21 mouse cellular contexts compared by ENCODE assay signal in genomic region chr8:72469243-72469642, GRCm38 (mm10). TPM values are rescaled to one million over a fixed set of nuclear protein-coding genes. Genes with fewer than 3 reads are reported as not detected.
DNase-seq lines count a peak whose midpoint lies in the region; ATAC-seq lines count a peak whose summit lies in the region.
"Had no signal": no experiment of that assay in that cellular context is flagged by ENCODE, and none has a peak within 500 bp of the region (broad histone marks: within the 10 kb centered on the region; RNA-seq: fewer than 3 reads in every experiment).

No protein-coding gene starts in this region.

- H3K9me3 ChIP-seq in kidney, embryonic 16.5 days (ENCODE audit: low read length) = no peaks in the 10 kb centered on the region
- no peaks in the 10 kb centered on the region for H3K9me3 ChIP-seq in kidney, embryonic 14.5 days (ENCODE audit: control insufficient read depth, low read length)
- no peaks in the 10 kb centered on the region for H3K9me3 ChIP-seq in embryonic facial prominence, embryonic 10.5 days
- H3K9me3 ChIP-seq: embryonic facial prominence, embryonic 13.5 days; forebrain, embryonic 12.5 days; heart, embryonic 10.5 days; hindbrain, embryonic 12.5 days had no signal

- H3K9ac ChIP-seq in kidney, embryonic 16.5 days (replicated peaks; ENCODE audit: low read length) = no peak overlapping the region
- no peak overlapping the region for H3K9ac ChIP-seq in kidney, embryonic 14.5 days (ENCODE audit: low read depth, low read length)
- H3K9ac ChIP-seq: embryonic facial prominence, embryonic 13.5 days; forebrain, embryonic 12.5 days; hindbrain, embryonic 12.5 days had no signal

- H3K4me1 ChIP-seq in kidney, embryonic 16.5 days (ENCODE audit: insufficient read depth, low read length) = peaks cover 6% of the 10 kb centered on the region; the same call in 1 of the 2 replicates
- 0 out of 2 replicates have a peak, but pooled peaks cover 5% of the 10 kb centered on the region for H3K4me1 ChIP-seq in kidney, embryonic 14.5 days (ENCODE audit: control insufficient read depth, insufficient read depth, low read length)
- H3K4me1 ChIP-seq in embryonic facial prominence, embryonic 10.5 days = peaks cover 10% of the 10 kb centered on the region

- no peak for ATAC-seq in kidney, embryonic 16.5 days (ENCODE audit: low FRiP score, low TSS enrichment)
- ATAC-seq in kidney, embryonic 14.5 days (ENCODE audit: low FRiP score, low TSS enrichment) = no peak
- ATAC-seq: forebrain, embryonic 16.5 days had no signal

- no peak overlapping the region for H3K27ac ChIP-seq in kidney, embryonic 16.5 days (ENCODE audit: low read length)
- H3K27ac ChIP-seq in kidney, embryonic 14.5 days (ENCODE audit: low read depth, low read length) = no peak overlapping the region
- no peak overlapping the region for H3K27ac ChIP-seq in embryonic facial prominence, embryonic 10.5 days (replicated peaks)
- H3K27ac ChIP-seq: embryonic facial prominence, embryonic 13.5 days; forebrain, embryonic 12.5 days; heart, embryonic 10.5 days; hindbrain, embryonic 12.5 days had no signal

- DNase-seq in kidney, adult 11 months = peak; percentile 54
- DNase-seq in kidney, adult 9 months = peak; percentile 69
- peak; percentile 29 for DNase-seq in kidney, postnatal 14 days
- peak; percentile 46 to 58 for DNase-seq in kidney, postnatal 25 days
- DNase-seq in cerebellum, postnatal 25 days = no peak
- DNase-seq in embryonic facial prominence, embryonic 10.5 days (ENCODE audit: low spot score) = no peak
- DNase-seq: adrenal gland, adult 8-10 months; adrenal gland, postnatal 36 days; cerebellum, adult 8-10 months; cerebellum, postnatal 14 days; gastrocnemius, postnatal 36 days; heart, adult 18-20 months; heart, postnatal 10 days; heart, postnatal 4 days had no signal

- H3K4me2 ChIP-seq in kidney, embryonic 16.5 days (replicated peaks; ENCODE audit: low read depth, low read length) = no peak overlapping the region
- H3K4me2 ChIP-seq in kidney, embryonic 14.5 days (replicated peaks; ENCODE audit: low read depth, low read length) = no peak overlapping the region
- H3K4me2 ChIP-seq: embryonic facial prominence, embryonic 13.5 days; forebrain, embryonic 12.5 days; hindbrain, embryonic 12.5 days had no signal

- H3K4me3 ChIP-seq in kidney, embryonic 16.5 days (ENCODE audit: low read length) = no peak overlapping the region
- H3K4me3 ChIP-seq in kidney, embryonic 14.5 days (ENCODE audit: low read length) = no peak overlapping the region
- no peak overlapping the region for H3K4me3 ChIP-seq in embryonic facial prominence, embryonic 10.5 days
- H3K4me3 ChIP-seq: embryonic facial prominence, embryonic 13.5 days; forebrain, embryonic 12.5 days; heart, embryonic 10.5 days; hindbrain, embryonic 12.5 days had no signal

- peaks cover 83% of the 10 kb centered on the region for H3K36me3 ChIP-seq in kidney, embryonic 16.5 days (ENCODE audit: insufficient read depth, low read length)
- H3K36me3 ChIP-seq in kidney, embryonic 14.5 days (ENCODE audit: control insufficient read depth, insufficient read depth, low read length) = peaks cover 90% of the 10 kb centered on the region
- H3K36me3 ChIP-seq in embryonic facial prominence, embryonic 10.5 days (replicated peaks) = peaks cover 93% of the 10 kb centered on the region

- no peaks in the 10 kb centered on the region for H3K27me3 ChIP-seq in kidney, embryonic 16.5 days (ENCODE audit: insufficient read depth, low read length)
- no peaks in the 10 kb centered on the region for H3K27me3 ChIP-seq in kidney, embryonic 14.5 days (ENCODE audit: control insufficient read depth, insufficient read depth, low read length)
- no peaks in the 10 kb centered on the region for H3K27me3 ChIP-seq in embryonic facial prominence, embryonic 10.5 days (replicated peaks; ENCODE audit: low read depth, poor library complexity, severe bottlenecking)
- H3K27me3 ChIP-seq: embryonic facial prominence, embryonic 13.5 days; forebrain, embryonic 12.5 days; hindbrain, embryonic 12.5 days had no signal

- WGBS in kidney, embryonic 16.5 days = 91% methylated on average over 2 of the region's 2 CpGs
- 97% methylated on average over 2 of the region's 2 CpGs for WGBS in kidney, embryonic 14.5 days
- WGBS in embryonic facial prominence, embryonic 10.5 days = 89% methylated on average over 2 of the region's 2 CpGs

RNA-seq across cellular contexts. Expression of gene Cherp, which starts 5.8 kb away (rescaled TPM):
- 64.6 and 87.9 TPM in 2 replicates for polyA plus RNA-seq in kidney, embryonic 16.5 days (2015; fragmentation: Nextera tagmentation; extraction: Ambion mirVana)
- polyA plus RNA-seq in kidney, embryonic 14.5 days (2014; fragmentation: Nextera tagmentation; extraction: Ambion mirVana) = 57.0 and 72.0 TPM in 2 replicates
- 112 and 115 TPM in 2 replicates for polyA plus RNA-seq in embryonic facial prominence, embryonic 10.5 days (2016; fragmentation: Nextera tagmentation; extraction: Ambion mirVana)

RNA-seq across cellular contexts. Expression of gene Slc35e1, which starts 23.2 kb away (rescaled TPM):
- polyA plus RNA-seq in kidney, embryonic 16.5 days (2015; fragmentation: Nextera tagmentation; extraction: Ambion mirVana) = 8.0 and 10.1 TPM in 2 replicates
- 10.8 and 19.7 TPM in 2 replicates for polyA plus RNA-seq in kidney, embryonic 14.5 days (2014; fragmentation: Nextera tagmentation; extraction: Ambion mirVana)
- 20.2 and 22.8 TPM in 2 replicates for polyA plus RNA-seq in embryonic facial prominence, embryonic 10.5 days (2016; fragmentation: Nextera tagmentation; extraction: Ambion mirVana)

RNA-seq across cellular contexts. Expression of gene 1700030K09Rik, which starts 25.6 kb away (rescaled TPM):
- polyA plus RNA-seq in kidney, embryonic 16.5 days (2015; fragmentation: Nextera tagmentation; extraction: Ambion mirVana) = 17.9 and 19.1 TPM in 2 replicates
- polyA plus RNA-seq in kidney, embryonic 14.5 days (2014; fragmentation: Nextera tagmentation; extraction: Ambion mirVana) = 13.9 and 14.6 TPM in 2 replicates
- polyA plus RNA-seq in embryonic facial prominence, embryonic 10.5 days (2016; fragmentation: Nextera tagmentation; extraction: Ambion mirVana) = 14.5 and 16.1 TPM in 2 replicates

RNA-seq across cellular contexts. Expression of gene Calr3, which starts 25.6 kb away (rescaled TPM):
- polyA plus RNA-seq in kidney, embryonic 16.5 days (2015; fragmentation: Nextera tagmentation; extraction: Ambion mirVana) = 2.0 and 2.1 TPM in 2 replicates
- polyA plus RNA-seq in kidney, embryonic 14.5 days (2014; fragmentation: Nextera tagmentation; extraction: Ambion mirVana) = 1.6 and 2.1 TPM in 2 replicates
- polyA plus RNA-seq in embryonic facial prominence, embryonic 10.5 days (2016; fragmentation: Nextera tagmentation; extraction: Ambion mirVana) = 1.2 and 1.4 TPM in 2 replicates

RNA-seq across cellular contexts. Expression of gene Eps15l1, which starts 48.0 kb away (rescaled TPM):
- polyA plus RNA-seq in kidney, embryonic 16.5 days (2015; fragmentation: Nextera tagmentation; extraction: Ambion mirVana) = 61.3 and 62.7 TPM in 2 replicates
- polyA plus RNA-seq in kidney, embryonic 14.5 days (2014; fragmentation: Nextera tagmentation; extraction: Ambion mirVana) = 40.7 and 72.3 TPM in 2 replicates
- polyA plus RNA-seq in embryonic facial prominence, embryonic 10.5 days (2016; fragmentation: Nextera tagmentation; extraction: Ambion mirVana) = 79.8 and 81.6 TPM in 2 replicates

Comparison
In these comparisons a context has a peak if more than half of its experiments do, and no peak if none do; other contexts are left out.
1. DNase-seq: peak in kidney, adult 11 months (single experiment), kidney, adult 9 months (single experiment), kidney, postnatal 14 days (single experiment) and kidney, postnatal 25 days (2 of 2); none in cerebellum, postnatal 25 days (0 of 2) and embryonic facial prominence, embryonic 10.5 days (single experiment).